Mouse (Mus musculus) layer of hippocampus, adult 8-10 months (tissue): ENCODE results near the gene Med26. TPM values are rescaled to one million over a fixed set of nuclear protein-coding genes. Genes with fewer than 3 reads are reported as not detected.

Experiments used
- DNase-seq, 2 experiments: peaks; one replicate each; pipeline ENCODE4 v3.0.0; 2022; ENCODE audit warnings: low spot score in 2 of 2
- total RNA-seq, 4 experiments: library from RNA; stranded (reverse); gene quantifications; 2 replicates each; pipeline ENCODE4 v1.2.4; 2022

Med26 gene
- total RNA-seq, 4 experiments from 2014 or later: 7.1 to 11.1 (median 9.2) TPM

DNA sequence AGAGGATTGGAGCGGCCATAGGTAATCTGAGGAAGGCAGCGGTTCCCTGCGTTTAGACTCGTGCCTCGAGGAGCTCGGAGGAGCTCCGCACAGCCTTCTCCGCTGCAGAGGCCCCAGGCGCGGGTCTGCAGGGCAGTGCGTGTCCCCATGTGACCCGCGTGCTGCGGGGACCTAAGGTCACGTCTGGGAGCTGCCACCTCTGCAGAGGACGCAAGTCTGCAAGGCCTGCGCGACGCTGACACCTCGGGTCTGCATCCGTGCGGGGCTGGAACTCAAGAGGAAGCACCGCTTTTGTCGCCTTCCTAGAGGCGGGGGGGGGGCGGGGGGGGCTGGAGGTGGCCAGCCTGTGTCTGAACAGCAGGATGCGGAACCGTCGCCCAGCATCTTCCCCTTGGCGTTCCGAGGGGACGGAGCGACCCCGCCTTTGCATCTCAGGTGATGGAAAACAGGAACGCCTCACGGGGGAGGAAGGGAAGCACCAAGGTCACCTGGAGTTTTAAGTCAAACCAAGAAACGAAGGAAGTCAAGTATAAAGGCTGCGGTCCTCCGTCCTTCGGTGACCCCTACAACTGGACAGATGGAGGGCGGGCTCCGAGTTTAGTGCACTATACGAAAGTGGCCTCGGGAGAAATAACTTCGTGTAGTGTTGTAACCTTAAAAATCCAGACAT lies 709 bp upstream of the Med26 start:
- DNase-seq: no peak

DNA sequence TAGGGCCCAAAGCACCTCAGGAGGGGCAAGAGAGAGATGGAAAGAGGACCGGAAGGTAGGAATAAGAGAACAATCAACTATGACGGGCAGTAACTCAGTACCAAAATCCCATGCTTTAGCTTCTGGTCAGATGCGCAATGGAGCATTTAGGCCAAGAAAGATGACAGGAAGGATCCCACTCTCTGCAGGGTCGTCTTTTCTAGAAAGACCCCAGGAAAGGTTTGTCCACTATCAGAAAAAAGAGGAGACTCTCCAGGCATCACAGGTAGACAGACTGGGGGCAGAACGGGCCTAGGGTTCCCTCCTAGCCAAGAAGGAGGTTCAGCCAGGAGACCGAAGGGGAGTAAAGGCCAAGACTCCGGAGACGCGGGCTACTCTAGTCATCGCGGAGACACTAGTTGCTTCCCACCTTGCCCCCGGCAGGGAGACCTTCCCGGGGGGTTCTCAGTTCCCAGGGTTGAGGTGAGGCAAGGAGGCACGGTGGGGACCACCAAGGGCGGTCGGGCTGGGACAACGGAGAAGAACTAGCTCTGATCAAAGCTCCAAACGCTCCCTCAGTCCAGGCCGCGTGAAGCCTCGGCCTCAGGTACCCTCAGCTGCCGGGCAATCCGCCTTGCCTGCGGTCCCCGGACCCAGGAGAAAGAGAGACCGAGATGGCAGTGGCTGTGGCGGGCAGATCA lies 808 bp downstream of the Med26 start:
- no peak for DNase-seq

DNA sequence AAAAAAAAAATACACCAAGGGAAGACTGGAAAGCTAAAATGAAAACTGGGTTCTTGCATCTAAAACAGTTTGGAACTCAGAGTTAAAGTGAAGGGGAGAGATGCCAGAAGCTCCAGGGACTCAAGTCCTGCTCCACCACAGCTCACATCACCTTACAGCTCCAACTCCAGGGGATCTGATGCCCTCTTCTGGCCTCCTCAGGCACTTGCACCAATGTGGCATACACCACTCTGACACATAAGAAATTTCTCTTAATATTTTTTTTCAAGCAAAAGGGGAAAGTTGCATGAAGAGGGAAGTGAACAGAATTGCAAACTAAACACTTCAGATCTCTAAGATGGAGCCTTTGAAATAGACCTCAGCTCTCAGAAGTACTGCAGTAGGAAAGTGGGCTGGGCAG lies 8.8 kb downstream of the Med26 start:
- DNase-seq: no peak

DNA sequence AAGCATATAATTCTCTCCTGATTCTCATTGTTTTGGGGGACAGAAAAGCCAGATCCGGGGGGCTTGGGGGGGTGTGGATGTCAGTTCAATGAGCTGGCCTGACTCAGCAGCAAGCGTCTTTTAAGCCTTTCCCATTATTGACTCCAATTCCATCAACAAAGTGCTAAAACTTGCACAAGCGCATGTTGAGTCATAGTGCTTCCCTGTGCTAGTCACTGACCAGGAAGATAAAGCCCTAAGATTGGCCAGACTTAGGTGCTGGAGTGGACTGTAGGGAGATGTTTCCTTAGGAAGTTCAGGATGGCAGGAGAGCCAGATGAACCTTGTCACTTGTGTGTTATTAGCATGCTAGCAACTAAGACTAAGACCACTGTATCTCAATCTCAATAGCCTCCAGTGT lies 13.2 kb downstream of the Med26 start:
- no peak for DNase-seq

DNA sequence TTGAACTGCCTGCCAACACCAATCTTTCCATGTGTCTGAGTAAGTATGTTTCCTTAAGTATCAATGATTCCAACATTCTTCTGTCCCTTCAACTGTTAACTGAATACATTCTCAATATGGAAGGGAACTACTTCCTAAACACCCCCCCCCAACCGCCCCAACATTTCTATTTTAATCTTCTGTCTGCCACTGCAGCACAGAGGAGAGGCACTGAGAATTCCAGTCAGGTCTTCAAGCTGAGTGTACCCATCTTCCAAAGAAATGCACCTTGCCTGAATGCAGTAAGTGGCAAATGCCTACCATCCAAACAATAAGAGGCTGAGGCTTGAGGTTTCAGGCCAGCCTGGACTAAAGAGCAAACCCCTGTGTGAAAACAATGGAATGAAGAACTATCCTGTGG lies 16.0 kb downstream of the Med26 start:
- no peak for DNase-seq

DNA sequence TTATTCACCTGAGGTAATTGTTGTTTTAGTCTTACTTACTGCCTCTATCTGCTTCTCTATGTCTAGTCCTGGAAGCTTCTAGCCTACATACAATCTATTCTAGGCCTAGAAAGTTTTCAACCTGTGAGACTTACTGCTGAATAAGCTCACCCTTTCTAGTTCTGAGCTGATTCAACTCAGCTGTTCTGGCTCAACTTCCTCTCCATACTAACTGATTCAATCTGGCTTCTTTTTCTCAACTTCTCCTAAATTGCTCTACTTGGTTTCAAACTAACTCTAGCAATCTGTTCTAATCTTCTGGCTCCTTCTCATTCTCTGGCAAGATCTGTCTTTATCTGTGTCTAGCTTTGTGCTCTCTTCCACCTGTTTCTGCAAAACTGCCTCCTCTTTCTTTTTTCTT lies 26.2 kb downstream of the Med26 start:
- no peak for DNase-seq

DNA sequence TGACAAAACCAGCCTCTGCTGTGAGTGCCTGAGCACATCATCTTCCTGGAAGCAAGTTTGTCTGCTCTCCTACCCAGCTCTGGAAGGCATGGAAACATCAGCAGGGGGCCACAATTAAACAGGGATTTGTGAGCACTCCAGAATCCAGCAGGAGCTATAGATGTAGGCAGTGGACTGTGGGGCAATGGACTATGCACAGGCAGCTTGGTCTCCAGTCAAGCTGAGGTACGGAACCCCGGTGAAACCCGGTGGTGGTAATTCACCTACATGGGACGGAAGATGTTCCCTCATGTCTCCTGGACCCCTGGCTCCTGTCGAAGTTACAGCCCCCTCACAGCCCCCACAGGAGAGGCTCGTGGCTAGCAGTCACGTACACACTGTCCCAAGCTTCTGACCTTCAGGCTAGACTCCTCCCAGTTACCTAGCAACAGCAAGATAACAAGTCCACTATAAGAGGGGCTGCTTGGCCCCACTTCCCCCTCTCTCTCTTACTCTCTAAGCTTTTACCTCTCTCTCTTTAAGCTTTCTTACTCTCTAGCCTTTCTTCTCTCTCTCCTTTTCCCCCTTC lies 30.6 kb downstream of the Med26 start:
- DNase-seq: no peak

DNA sequence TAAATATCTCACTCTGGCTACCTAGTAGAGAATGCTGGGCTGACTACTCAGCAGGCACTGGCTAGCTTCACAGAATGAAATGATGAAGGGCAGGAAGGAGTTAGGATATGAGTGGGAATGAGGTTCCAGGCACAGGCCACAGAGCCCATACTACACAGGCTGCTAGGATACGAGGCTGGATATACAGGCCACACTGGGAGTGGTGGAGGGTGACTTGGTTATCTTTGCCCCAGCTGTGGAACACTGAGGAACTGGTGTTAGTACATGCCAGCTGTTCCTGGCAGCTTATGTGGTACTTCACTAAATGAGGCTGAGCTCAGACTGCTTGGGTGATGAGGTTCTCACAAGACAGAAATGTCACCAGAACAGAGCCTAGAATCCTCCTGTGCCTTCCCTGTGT lies 34.9 kb downstream of the Med26 start:
- DNase-seq: no peak

DNA sequence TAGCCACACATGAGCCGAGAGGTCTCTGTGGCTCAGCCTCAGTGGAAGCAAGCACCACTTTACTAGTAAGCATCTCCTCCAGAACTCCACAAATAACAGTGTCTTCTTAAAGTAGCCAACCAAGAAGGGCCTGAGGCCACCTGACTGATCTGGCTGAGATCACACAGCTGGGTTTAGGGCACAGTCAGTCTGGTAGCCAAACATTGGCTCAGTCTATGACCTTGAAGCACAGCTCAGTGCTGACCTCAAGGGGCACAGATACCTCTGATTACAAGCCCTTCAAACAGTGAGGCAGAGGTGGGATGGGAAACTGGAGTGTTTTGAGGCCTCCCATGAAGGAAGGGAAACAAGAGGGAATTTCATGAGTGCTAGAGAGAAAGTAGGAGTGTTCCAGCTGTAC lies 35.4 kb downstream of the Med26 start:
- no peak for DNase-seq

DNA sequence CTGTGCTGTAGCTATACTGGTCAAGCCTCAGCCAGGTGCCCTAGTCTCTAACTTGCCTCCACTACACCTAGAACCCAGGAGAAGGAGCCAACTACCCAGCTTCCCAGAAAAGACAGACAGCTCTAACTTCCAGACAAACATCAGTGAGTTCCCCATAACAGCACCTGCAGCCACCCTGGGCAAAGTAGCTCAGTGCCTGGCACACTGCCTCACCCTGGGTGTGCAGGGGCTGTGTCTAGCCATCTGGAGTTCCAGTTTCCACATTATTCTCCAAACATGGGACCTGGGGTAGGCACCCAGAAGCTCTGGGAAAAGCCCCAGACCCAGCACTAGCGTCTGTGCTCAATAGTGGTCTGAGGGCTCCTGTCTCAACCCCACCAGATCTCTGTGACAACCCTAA lies 40.6 kb downstream of the Med26 start:
- DNase-seq: no peak

DNA sequence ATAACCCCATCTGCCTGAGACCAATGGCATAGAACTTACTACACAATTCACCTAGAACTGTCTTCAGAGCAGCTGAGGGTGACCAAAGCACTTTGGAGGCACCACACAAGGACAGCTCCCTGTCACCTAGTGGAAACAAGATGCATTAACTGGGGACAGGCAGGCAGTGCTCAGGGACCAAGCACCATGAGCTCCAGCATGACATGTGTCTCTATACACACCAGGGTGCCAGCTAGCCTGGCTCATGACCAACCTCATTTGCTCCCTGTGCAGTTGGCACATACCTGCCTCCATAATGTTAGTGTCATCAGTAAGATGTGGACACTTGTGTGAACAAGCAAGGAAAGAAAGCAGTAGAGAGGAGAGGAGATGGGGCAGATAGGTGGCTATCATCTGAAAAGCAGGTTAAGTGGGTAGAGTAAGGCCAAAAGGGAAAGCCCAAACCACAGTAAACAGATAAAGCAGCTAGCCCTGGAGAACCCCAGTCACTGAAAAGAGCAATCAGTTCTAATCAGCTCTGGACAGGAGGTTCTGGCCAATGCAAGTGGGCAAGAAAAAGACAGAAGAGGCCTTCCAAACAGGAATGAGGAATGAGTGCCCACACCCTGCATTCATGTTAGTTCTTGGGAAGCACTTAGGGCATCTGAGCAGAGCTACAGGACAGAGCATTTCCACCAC lies 43.3 kb downstream of the Med26 start:
- no peak for DNase-seq

DNA sequence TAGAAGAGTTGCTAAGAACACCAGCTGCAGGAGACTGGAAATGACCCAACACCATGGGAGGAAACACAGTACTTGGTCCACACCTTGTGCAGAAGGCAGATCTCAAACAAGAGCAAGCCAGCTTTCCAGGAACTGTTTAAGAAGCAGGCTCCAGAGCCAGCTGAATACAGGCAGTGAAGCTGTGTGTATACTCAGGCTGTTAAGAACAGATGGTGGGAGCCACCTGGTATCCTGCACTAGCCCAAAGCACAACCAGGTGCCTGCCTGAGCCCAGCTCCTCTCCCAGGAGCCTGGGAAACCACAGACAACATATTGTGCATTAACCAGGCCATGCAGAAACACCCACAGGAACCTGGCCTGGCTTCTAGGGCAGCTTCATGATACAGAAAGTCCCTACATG lies 43.9 kb downstream of the Med26 start:
- peak; percentile 67 to 71 for DNase-seq

DNA sequence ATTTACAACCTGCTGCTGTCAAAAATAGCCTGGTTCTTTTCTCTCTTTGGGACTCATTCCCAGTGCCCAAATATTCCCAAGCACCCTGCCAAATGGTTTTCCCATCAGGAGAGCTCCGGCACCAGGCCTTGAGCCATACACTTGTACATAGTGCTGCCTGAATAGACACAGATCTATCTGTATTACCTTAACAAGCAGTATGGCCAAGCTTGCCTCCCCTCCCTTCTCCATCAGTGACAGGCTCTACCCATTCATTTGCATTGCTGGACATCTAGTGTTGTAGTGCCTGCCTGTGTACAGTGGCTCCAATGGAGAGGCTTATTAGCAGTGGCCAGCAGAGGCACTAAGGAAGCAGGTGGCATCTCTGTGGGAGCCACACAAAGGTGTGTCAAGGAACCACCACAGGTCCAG lies 47.5 kb downstream of the Med26 start:
- DNase-seq: no peak

DNA sequence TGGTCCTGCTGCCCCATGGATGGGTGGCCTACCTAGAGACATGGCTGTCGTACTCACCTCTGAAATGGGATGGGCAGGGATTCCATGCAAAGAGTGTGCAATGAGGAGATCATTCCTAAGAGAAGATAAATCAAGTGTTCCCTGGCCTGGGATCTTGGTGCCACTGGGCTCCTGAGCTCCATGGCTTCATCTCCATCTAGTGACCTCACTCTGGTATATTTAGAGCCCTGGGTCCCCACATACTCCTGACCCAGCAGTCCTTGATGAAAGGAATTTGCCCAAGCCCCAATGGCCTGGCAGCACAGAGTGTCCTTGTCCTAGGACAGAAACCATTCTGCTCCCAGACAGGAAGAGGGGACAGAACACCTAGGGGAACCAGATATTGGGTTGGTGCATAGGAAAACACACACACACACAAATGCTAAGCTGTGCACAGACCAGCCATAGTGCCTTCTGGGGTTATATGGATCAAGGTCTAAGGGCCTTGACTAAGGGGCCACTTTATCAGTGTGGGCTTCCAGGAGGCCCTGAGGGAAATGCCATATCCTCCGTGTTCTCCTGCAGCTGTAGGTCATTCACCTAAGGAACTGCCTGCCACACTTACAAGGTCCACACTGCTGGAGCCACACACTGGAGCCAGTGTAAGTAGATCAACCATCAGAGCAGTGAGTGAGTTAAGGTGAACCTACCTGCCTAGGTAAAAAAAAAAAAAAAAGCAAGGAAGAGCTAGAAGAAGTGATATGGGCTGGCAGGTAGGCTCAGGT lies 48.4 kb downstream of the Med26 start:
- no peak for DNase-seq

DNA sequence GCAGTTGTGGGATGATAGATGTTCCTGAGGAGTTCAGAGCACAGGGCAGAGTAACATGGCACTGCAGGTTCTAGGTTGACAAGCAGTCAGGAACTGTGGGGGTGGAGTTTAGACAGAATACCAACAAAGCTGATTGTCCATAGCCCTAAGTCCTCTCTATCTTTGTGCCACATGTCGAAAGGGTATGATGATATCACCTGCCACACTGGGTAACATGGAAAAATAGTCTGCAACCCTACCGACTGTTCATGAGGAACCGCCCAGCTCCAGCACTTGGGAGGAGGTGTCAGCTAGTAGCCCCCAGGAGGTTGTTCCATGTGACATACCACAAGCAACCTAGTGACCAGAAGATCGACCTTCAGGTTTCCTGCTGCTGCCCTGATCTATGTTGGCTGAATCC lies 49.5 kb downstream of the Med26 start:
- no peak for DNase-seq

DNA sequence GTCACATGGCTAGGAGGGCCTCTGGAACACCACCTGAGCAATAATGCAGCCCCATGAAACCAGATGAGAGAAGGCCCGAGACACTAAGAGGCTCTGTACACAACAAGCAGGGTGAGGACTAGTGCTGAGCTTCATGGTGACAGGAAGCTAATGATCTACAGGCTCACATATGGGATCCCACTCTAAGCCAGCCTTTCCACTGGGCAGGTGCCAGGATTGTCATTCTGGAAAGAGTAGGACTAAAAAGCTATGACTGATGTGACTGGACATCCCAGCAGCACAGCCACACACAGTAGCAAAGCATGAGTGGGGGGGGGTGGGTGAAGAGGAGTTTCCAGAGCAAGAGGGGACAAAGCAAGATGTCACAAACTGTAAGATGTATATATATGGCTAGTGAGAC lies 50.2 kb downstream of the Med26 start:
- no peak for DNase-seq

DNA sequence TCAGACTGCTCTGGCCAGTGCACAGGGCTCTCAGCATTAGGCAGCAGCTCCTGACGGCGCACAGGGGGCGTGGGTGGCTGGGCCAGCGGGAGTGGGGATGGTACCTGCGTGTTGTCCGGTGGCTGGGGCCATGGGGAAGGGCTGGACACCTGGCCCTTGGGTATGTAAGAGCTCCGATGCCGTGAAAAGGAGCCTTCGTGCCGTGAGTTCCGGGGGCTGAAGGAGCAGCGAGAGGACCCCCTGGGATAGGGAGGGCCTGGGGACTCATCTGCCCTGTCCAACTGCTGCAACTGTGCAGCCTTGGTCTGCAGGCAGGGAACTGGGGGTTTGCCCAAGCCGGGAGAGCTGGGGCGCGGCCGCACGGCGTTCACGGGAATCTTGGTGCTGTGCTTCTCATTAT lies 51.9 kb downstream of the Med26 start:
- DNase-seq: no peak

DNA sequence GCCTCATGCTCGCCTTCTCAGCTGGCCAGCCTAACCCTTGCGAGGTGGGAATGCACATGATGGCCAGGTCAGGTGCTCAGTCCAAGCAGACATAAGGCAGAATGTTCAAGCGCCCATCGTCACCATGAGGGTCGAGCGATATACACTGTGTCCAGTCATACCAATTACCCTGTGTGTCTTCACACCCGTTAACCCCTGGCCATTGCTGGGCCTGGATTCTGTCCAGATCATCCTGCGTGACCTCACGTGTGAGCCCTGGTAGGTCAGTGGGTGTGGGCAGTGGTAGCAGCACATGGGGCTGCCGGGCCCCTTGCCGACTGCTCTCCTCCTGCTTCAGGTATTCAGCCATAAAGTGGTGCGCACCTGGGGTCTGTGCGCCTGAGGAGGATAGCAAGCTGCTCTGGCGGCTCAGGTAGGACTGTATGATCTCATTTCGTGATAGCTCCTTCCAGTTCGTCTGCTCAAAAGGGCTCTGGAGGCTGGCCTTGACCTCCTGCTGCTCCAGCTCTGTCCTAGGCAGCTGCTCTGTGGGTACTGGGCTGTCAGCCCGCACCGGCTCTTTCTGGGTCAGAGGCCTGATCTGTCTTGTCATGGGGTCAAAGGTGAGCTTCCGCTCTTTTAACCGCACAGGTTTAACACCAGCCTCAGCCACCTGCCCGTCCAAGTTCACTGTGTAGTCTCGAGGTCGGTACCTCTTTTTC lies 52.5 kb downstream of the Med26 start:
- DNase-seq: no peak

DNA sequence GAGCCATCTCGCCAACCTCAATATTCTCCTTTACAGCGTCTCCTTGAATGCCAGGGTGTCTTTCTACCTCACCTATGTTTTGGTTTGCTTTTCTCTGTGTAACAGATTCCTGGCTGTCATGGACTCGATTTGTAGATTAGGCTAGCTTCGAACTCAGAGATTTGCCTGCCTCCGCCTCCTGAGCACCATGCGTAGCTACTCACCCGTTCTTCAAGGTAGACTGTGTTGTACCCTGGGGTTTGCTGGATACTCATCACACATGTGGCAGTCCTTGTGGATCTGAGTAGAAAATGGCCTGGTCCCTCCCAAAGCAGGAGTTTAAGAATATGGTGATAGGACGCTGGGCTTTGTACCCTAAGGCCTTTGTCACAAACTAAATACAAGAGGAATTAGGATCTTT lies 54.7 kb downstream of the Med26 start:
- no peak for DNase-seq

DNA sequence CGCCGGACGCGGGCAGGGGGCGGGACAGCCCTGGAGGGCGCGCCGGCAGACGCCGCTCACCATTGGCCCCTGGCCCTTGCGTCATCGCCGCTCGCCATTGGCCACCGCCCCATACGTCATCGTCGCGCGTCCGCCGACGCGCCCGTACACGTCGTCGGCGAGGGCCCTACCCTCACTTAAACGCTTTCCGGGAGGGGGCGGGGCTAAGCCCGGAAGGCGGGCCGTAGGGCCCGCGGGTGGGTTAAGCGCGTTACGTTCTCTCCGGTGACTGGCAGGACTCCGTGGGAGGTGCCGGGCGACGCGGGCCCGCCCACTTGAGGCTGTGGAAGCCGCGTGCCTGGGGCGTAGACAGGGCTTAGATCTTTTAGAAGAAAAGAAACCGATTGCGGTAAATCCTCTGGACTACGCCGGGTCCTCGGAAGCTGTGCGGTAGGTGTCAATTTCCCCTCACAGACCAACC lies 55.4 kb downstream of the Med26 start:
- peak; percentile 99 for DNase-seq
